Mouse (Mus musculus) liver, embryonic 14.5 days (tissue): ENCODE data around the gene Sgk1.

Experiments
- CTCF ChIP-seq: IDR thresholded peaks from 2 replicates; pipeline ENCODE4 v1.5.1; 2016; ENCODE audit warnings: antibody characterized with exemption, low read depth, control low read depth
- EP300 ChIP-seq: IDR thresholded peaks from 2 replicates; pipeline ENCODE4 v1.6.1; 2016; ENCODE audit warnings: antibody characterized with exemption, low read depth

DNA sequence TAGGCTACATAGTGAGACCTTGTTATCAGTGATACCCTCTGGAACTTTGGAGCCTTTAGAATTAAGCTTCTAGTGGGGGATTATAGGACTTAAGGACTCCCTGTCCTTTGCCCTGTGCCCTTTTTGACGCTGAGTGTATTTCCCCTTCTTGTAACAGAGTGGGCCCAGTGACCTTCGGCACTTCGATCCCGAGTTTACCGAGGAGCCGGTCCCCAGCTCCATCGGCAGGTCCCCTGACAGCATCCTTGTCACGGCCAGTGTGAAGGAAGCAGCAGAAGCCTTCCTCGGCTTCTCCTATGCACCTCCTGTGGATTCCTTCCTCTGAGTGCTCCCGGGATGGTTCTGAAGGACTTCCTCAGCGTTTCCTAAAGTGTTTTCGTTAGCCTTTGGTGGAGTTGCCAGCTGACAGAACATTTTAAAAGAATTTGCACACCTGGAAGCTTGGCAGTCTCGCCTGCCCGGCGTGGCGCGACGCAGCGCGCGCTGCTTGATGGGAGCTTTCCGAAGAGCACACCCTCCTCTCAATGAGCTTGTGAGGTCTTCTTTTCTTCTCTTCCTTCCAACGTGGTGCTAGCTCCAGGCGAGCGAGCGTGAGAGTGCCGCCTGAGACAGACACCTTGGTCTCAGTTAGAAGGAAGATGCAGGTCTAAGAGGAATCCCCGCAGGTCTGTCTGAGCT lies 116.7 kb downstream of the Sgk1 start:
- TF ChIP-seq CTCF (no peak), EP300 (no peak)
